Mouse (Mus musculus) limb, embryonic 12.5 days (tissue): ENCODE results near the gene Pip4k2a. TPM values are rescaled to one million over a fixed set of nuclear protein-coding genes. Genes with fewer than 3 reads are reported as not detected.
A peak's percentile ranks its signal among the peaks of the same experiment; 100 is the strongest.

Source experiments
- ATAC-seq: fragments of 200-750 bp; cut with Nextera tagmentation; 2 replicates; pipeline ENCODE4 v1.8.0; 2017; ENCODE audit warnings: low read depth, moderate TSS enrichment; ENCODE audit not compliant: insufficient number of reproducible peaks, insufficient read depth, low FRiP score, low TSS enrichment
- H3K27ac ChIP-seq: fragments of 300-500 bp; sonication (generic); 2 replicates; pipeline ENCODE4 v1.5.1; 2016; ENCODE audit warnings: mild to moderate bottlenecking, moderate library complexity
- H3K27me3 ChIP-seq: fragments of 300-500 bp; sonication (generic); 2 replicates; pipeline ENCODE4 v1.6.1; 2016; ENCODE audit warnings: mild to moderate bottlenecking, moderate library complexity
- H3K36me3 ChIP-seq: fragments of 300-500 bp; sonication (generic); 2 replicates; pipeline ENCODE4 v1.6.1; 2016; ENCODE audit warnings: mild to moderate bottlenecking, moderate library complexity
- H3K4me1 ChIP-seq: fragments of 300-500 bp; sonication (generic); replicated peaks from 2 replicates; pipeline ENCODE4 v1.6.1; 2016
- H3K4me2 ChIP-seq: fragments of 300-500 bp; sonication (generic); 2 replicates; pipeline ENCODE4 v1.6.1; 2016; ENCODE audit warnings: mild to moderate bottlenecking, moderate library complexity
- H3K4me3 ChIP-seq: fragments of 300-500 bp; sonication (generic); replicated peaks from 2 replicates; pipeline ENCODE4 v1.5.1; 2016; ENCODE audit warnings: mild to moderate bottlenecking
- H3K9ac ChIP-seq: fragments of 300-500 bp; sonication (generic); replicated peaks from 2 replicates; pipeline ENCODE4 v1.6.1; 2016; ENCODE audit warnings: mild to moderate bottlenecking, moderate library complexity
- H3K9me3 ChIP-seq: fragments of 300-500 bp; sonication (generic); 2 replicates; pipeline ENCODE4 v1.6.1; 2016; ENCODE audit warnings: mild to moderate bottlenecking, moderate library complexity
- WGBS: fragments of 180-500 bp; shearing (Covaris S2); methylation state at CpG from one replicate; pipeline ENCODE4 v1.1.7; 2016; 5-methylcytosine and 5-hydroxymethylcytosine counted together
- polyA plus RNA-seq: library from polyadenylated mRNA; unstranded; fragments of >200 nt; fragmentation: Nextera tagmentation; extraction: Ambion mirVana; gene quantifications from 2 replicates; pipeline ENCODE4 v1.2.1, GENCODE M21; 2016

Pip4k2a gene
- polyA plus RNA-seq, 1 experiment from 2014 or later: 9.9 TPM

DNA sequence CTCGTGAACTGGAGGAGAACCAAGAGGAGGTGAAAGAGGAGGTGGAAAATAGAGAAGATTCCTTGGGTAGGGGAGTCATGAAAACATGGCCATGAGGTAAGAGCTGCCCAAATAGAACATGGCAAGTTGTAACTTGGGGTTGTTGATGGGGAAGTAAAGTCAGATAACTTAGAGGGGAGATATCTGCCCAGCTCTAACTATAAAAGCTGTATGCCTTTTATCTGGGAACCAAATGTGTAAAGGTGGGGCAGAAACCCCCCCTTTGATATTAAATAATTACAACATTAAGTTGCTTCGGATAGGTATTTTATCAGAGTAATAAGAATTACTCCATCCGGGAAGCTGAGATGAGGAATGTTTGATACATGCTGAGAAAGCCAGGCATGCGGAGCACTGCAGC, 18.9 kb downstream of the Pip4k2a start:
- H3K4me1 ChIP-seq: peaks cover 10% of the 10 kb centered on the region
- WGBS: 84% methylated on average over 4 of the region's 4 CpGs
- H3K27ac ChIP-seq: no peak overlapping the region
- no peak overlapping the region for H3K4me2 ChIP-seq
- H3K9me3 ChIP-seq: no peaks in the 10 kb centered on the region
- H3K36me3 ChIP-seq: no peaks in the 10 kb centered on the region
- no peak overlapping the region for H3K4me3 ChIP-seq
- no peak overlapping the region for H3K9ac ChIP-seq
- H3K27me3 ChIP-seq: no peaks in the 10 kb centered on the region
- ATAC-seq: no peak

DNA sequence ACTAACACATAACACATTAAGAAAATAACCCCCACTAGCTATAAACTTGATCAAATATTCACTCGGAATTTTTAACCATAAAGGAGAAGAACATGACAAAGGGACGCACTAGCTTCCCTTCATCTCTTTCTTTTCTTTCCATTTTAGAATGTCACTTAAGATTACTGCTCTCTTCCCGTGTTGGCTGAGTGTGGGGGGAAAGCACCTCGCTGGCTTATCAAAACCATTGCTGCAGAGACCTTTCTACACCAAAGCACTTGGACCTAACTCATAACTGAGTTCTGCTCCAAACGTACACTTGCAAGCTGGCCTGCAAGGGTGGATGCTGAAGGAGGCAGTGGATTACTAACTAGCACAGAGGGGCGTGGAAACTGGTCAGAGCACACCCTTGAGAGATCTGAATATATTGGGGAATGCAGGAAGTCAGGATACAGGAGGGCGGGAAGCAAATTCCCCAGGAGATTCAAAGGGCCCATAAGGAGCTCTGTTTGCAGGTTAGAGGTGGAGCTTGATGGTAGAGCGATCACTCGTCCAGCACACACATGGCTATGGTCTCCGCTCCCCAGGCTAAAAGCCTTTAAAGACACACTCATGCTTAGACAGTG, 20.6 kb downstream of the Pip4k2a start:
- no peak overlapping the region for H3K27ac ChIP-seq
- peaks cover 4% of the 10 kb centered on the region; the same call in 1 of the 2 replicates for H3K36me3 ChIP-seq
- no peaks in the 10 kb centered on the region for H3K27me3 ChIP-seq
- H3K4me3 ChIP-seq: no peak overlapping the region
- no peak for ATAC-seq
- H3K4me1 ChIP-seq: peaks cover 6% of the 10 kb centered on the region; the same call in 1 of the 2 replicates
- H3K9me3 ChIP-seq: peaks cover 9% of the 10 kb centered on the region
- no peak overlapping the region for H3K9ac ChIP-seq
- H3K4me2 ChIP-seq: no peak overlapping the region
- 83% methylated on average over 10 of the region's 10 CpGs for whole genome bisulfite sequencing

DNA sequence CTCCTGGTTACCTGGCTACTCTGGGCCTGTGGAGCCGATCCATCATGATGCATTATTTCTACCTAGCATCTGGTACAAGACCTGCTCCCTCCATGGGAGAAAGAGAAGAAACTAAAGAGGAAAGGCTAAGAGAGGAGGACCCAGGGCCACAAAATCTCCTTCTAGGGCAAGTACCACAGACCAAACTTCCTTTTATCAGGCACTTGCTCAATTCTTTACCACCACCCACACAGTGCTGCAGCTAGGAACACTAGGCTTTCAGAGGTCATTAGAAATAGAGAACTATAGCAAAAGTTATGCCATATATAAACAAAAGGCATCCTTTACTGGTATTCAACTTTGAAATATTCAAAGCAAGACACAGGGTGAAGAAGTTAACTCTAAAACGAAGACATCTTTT, 21.8 kb downstream of the Pip4k2a start:
- ATAC-seq: no peak
- Histone ChIP-seq H3K27me3 (no peaks in the 10 kb centered on the region), H3K4me3 (no peak overlapping the region), H3K4me2 (no peak overlapping the region), H3K27ac (no peak overlapping the region), H3K36me3 (peaks cover 4% of the 10 kb centered on the region; the same call in 1 of the 2 replicates), H3K4me1 (peaks cover 6% of the 10 kb centered on the region; the same call in 1 of the 2 replicates), H3K9ac (no peak overlapping the region), H3K9me3 (peaks cover 9% of the 10 kb centered on the region)
- WGBS: 89% methylated on average over 2 of the region's 2 CpGs

DNA sequence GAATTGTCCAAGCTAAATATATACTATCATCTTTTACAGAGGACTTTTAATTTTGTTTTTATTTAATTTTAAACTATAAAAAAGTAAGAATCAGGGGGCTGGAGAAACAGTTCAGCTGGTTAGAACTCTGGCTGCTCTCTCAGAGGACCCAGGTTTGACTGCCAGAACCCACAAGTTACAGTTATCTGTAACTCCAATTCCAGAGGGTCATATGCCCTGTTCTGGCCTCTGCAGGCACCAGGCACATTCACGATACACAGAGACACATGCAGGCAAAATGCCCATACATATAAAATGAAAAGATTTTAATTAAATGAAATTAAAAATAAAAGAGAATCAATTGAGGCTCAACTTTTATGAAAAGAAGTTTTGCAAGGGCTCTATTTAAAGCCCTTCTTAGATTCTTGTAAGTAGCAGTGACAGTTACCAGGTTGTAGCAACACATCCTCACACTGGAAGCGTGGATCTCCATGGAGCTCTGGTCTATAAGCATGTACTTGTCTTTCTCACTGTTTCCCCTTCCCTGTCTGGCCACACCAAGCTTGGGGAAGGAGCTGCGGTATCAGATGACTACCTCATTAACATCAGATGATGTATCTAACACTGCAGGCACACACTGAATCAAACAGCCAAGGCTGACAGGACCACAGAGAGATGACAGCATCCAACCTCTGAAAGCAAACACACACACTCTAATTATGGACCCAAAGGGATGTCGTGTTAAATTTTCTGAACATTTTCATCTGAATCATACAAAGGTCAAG, 22.9 kb downstream of the Pip4k2a start:
- Histone ChIP-seq H3K9me3 (peaks cover 9% of the 10 kb centered on the region), H3K27me3 (no peaks in the 10 kb centered on the region), H3K9ac (no peak overlapping the region), H3K4me3 (no peak overlapping the region), H3K36me3 (peaks cover 4% of the 10 kb centered on the region; the same call in 1 of the 2 replicates), H3K4me1 (peaks cover 6% of the 10 kb centered on the region; the same call in 1 of the 2 replicates), H3K27ac (no peak overlapping the region), H3K4me2 (no peak overlapping the region)
- 60% methylated on average over 4 of the region's 4 CpGs for WGBS
- ATAC-seq: no peak

DNA sequence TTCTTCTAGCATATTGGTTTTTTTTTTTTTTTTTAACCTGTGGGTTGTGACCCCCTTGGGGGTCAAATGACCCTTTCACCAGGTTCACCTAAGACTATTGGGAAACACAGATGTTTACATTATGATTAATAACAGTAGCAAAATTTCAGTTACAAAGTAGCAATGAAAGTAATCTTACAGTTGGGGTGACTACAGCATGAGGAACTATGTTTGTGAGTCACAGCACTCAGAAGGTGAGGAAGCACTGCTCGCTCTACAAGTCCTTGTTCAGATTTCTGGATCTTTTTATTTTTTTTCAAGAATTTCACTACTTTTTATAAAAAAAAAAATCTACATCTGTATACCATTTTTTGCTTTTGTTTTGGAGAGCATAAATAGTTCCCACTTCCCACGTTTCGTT, 26.4 kb downstream of the Pip4k2a start:
- Histone ChIP-seq H3K4me1 (peaks cover 6% of the 10 kb centered on the region; the same call in 1 of the 2 replicates), H3K36me3 (peaks cover 4% of the 10 kb centered on the region; the same call in 1 of the 2 replicates), H3K27me3 (0 out of 2 replicates have a peak, but pooled peaks cover 3% of the 10 kb centered on the region), H3K4me2 (no peak overlapping the region), H3K27ac (no peak overlapping the region), H3K9me3 (peaks cover 9% of the 10 kb centered on the region), H3K9ac (no peak overlapping the region), H3K4me3 (no peak overlapping the region)
- no peak for ATAC-seq
- WGBS: 69% methylated on average over 3 of the region's 3 CpGs

DNA sequence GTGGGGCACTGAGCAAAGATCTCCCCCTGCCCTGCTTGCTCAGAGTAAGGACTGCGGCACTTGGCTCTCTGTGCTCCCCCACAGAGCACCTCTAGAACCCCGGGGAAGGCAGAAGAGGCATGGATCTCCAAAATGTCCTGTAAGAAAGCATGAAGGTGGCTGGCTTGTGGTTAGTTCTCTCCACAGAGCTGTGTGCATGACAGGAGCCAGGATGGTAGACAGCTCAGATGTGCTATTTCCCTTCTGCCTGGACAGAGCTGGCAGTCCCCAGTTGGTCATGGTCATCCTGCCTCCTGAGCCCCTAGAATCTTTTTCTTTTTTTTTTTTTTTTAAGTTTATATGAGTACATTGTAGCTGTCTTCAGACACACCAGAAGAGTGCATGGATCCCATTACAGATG, 27.5 kb downstream of the Pip4k2a start:
- Histone ChIP-seq H3K9me3 (peaks cover 9% of the 10 kb centered on the region), H3K27ac (no peak overlapping the region), H3K27me3 (0 out of 2 replicates have a peak, but pooled peaks cover 3% of the 10 kb centered on the region), H3K4me2 (no peak overlapping the region), H3K36me3 (peaks cover 4% of the 10 kb centered on the region; the same call in 1 of the 2 replicates), H3K9ac (no peak overlapping the region), H3K4me3 (no peak overlapping the region), H3K4me1 (peaks cover 4% of the 10 kb centered on the region; the same call in 1 of the 2 replicates)
- no peak for ATAC-seq
- WGBS: 74% methylated on average over 2 of the region's 2 CpGs

DNA sequence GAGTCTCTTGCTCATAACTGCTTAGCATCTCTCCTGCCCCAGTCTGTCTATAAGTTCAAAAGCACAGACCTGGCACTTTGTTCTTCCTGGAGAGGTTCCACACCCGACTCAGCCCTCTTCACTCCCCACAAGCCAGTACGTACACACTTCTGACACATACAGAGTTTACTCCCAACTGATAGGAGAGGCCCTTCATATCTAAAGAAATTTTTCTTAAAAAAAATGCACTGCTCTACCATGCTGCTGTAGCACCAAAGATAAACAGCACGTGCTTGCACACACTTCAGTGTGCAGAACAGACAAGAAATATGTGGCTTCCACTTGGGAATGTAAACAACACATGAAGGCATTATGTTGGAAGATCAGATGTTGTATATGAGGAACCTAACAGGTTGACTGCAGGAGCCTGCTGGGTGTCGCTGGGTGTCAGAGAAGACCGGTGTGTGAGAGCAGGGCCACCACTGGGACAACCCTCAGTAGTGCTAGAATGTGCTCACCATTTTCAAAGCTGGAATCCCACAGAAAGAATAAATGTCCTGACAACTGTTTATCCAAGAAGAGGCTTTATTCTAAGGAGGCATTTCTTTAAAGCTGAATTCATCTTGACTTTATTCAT, 28.8 kb downstream of the Pip4k2a start:
- Histone ChIP-seq H3K4me1 (no peaks in the 10 kb centered on the region), H3K4me2 (no peak overlapping the region), H3K9me3 (peaks cover 9% of the 10 kb centered on the region), H3K4me3 (no peak overlapping the region), H3K27ac (no peak overlapping the region), H3K27me3 (0 out of 2 replicates have a peak, but pooled peaks cover 3% of the 10 kb centered on the region), H3K9ac (no peak overlapping the region), H3K36me3 (peaks cover 4% of the 10 kb centered on the region; the same call in 1 of the 2 replicates)
- 86% methylated on average over 5 of the region's 5 CpGs for WGBS
- ATAC-seq: no peak

DNA sequence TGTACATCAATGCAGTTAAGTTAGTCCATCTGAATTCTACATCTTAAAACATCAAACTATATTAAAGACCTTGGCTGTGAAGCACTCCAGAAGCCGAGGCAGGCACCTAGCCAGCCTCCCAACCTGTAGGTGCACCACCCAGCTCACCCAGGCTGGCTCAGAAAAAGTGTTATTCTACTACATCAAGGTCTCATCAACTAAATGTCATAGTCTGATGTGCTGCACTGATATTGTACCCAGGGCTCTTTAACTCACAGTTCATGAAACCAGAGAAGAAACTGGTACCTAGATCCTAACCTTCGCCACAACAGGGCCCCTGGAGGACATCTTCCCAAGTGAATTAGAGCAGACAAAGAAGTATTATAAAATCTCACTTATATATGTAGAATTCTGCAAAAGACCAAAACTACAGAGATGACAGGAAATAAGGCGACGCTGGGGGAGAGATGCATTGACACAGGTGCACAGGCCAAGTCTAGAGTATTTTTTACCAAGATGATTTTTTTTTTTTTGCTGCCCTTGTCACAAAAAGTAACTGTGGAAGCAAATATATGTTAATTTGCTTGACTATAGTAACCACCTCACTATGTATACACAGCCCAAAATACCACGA, 30.4 kb downstream of the Pip4k2a start:
- H3K4me3 ChIP-seq: no peak overlapping the region
- H3K27me3 ChIP-seq: 0 out of 2 replicates have a peak, but pooled peaks cover 3% of the 10 kb centered on the region
- WGBS: 87% methylated on average over 5 of the region's 5 CpGs
- H3K9me3 ChIP-seq: peaks cover under 1% of the 10 kb centered on the region; the same call in 1 of the 2 replicates
- no peak overlapping the region for H3K27ac ChIP-seq
- ATAC-seq: no peak
- peaks cover 9% of the 10 kb centered on the region for H3K4me1 ChIP-seq
- no peak overlapping the region for H3K4me2 ChIP-seq
- H3K9ac ChIP-seq: no peak overlapping the region
- no peaks in the 10 kb centered on the region for H3K36me3 ChIP-seq

DNA sequence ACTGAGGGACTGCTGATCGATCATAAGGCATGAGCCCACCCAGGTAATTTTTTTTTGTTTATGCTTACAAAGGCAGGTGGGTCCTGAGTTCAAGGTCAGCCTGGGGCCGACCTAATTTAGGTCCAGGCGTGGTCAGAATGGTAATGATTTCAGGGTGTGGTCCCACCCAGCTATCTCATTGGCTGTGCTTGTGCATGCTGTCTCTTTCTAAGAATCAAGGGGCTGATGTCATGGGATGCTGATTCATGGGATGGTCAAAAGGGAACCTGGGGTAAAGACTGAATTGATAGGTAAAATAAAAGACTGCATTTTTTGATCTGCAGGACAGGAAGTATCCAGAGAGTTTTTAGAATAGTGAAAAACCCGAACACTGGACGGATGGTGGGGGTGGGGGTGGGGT, 31.4 kb downstream of the Pip4k2a start:
- Histone ChIP-seq H3K9me3 (no peaks in the 10 kb centered on the region), H3K36me3 (no peaks in the 10 kb centered on the region), H3K4me3 (no peak overlapping the region), H3K9ac (no peak overlapping the region), H3K27ac (no peak overlapping the region), H3K4me1 (peaks cover 9% of the 10 kb centered on the region), H3K27me3 (0 out of 2 replicates have a peak, but pooled peaks cover 3% of the 10 kb centered on the region), H3K4me2 (no peak overlapping the region)
- WGBS: 88% methylated on average over 5 of the region's 5 CpGs
- ATAC-seq: no peak

DNA sequence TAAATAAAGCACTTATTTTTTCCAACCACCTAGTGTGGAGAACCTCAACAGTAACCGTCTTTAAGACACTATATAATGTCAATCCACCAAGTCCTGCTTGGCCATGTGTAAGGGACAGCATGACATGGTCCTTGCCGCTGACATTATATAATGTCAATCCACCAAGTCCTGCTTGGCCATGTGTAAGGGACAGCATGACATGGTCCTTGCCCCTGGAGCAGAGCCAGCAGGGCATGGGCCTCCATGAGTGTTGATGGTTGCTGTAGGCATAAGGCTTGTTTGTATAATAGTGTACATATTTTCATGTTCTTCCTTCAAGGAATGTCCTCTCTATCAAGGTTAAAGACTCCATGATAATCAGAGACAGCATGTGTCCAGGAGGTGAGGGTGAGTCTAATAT, 32.0 kb downstream of the Pip4k2a start:
- no peaks in the 10 kb centered on the region for H3K9me3 ChIP-seq
- no peak overlapping the region for H3K9ac ChIP-seq
- no peaks in the 10 kb centered on the region for H3K36me3 ChIP-seq
- peak; percentile 54; the same call in 1 of the 2 replicates for ATAC-seq
- no peak overlapping the region for H3K4me2 ChIP-seq
- no peak overlapping the region for H3K4me3 ChIP-seq
- no peak overlapping the region for H3K27ac ChIP-seq
- WGBS: 91% methylated on average over 2 of the region's 2 CpGs
- H3K4me1 ChIP-seq: peaks cover 11% of the 10 kb centered on the region
- 0 out of 2 replicates have a peak, but pooled peaks cover 3% of the 10 kb centered on the region for H3K27me3 ChIP-seq

DNA sequence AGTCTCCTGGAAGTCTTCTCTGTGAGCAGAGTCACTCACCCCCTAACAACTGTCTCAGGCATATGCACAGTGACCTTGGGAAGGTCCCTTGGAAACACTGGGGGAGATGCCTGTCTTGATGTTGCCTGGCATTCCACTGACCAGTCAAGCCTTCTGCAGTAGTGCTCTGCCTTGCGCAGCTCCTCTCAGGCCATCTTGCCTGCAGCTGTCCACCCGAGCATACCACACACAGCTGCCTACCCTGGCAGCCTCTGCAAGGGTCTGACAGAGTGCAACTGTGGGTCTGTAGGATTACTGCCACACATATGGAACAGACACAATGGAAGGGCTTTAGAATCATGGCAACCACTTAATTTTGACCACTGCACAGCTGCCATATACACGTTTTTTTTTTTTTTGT, 32.8 kb downstream of the Pip4k2a start:
- peak; percentile 64 for ATAC-seq
- WGBS: 71% methylated on average over 3 of the region's 3 CpGs
- Histone ChIP-seq H3K4me2 (no peak overlapping the region), H3K27me3 (0 out of 2 replicates have a peak, but pooled peaks cover 3% of the 10 kb centered on the region), H3K9ac (no peak overlapping the region), H3K36me3 (no peaks in the 10 kb centered on the region), H3K27ac (no peak overlapping the region), H3K4me3 (no peak overlapping the region), H3K4me1 (peaks cover 20% of the 10 kb centered on the region), H3K9me3 (no peaks in the 10 kb centered on the region)
